Mouse (Mus musculus): ENCODE results near the gene Gsg1l.

Gsg1l gene

GRCm38 (mm10) chr7:125983902-125984841 lies 98.0 kb downstream of the Gsg1l start:
- DNase-seq (ENCODE audit: low spot score in 2 of 2) = no peak

GRCm38 (mm10) chr7:125979591-125979990 lies 102.6 kb downstream of the Gsg1l start:
- DNase-seq (ENCODE audit: low spot score in 2 of 2) = no peak

- DNase-seq (ENCODE audit: low spot score in 2 of 2) = no peak
These were observed 105.5 kb downstream of the Gsg1l start for GRCm38 (mm10) chr7:125976695-125977094.

GRCm38 (mm10) chr7:125975414-125975813 lies 106.8 kb downstream of the Gsg1l start:
- no peak for DNase-seq (ENCODE audit: low spot score in 2 of 2)

GRCm38 (mm10) chr7:125973874-125974273 lies 108.3 kb downstream of the Gsg1l start:
- DNase-seq (ENCODE audit: low spot score in 2 of 2) = no peak

GRCm38 (mm10) chr7:125972776-125973175 lies 109.4 kb downstream of the Gsg1l start:
- no peak for DNase-seq (ENCODE audit: low spot score in 2 of 2)

- DNase-seq (ENCODE audit: low spot score in 2 of 2) = no peak
These were observed 110.0 kb downstream of the Gsg1l start for GRCm38 (mm10) chr7:125972174-125972672.

- no peak for DNase-seq (ENCODE audit: low spot score in 2 of 2)
These were observed 113.1 kb downstream of the Gsg1l start for GRCm38 (mm10) chr7:125969076-125969475.

- no peak for DNase-seq (ENCODE audit: low spot score in 2 of 2)
These were observed 115.6 kb downstream of the Gsg1l start for GRCm38 (mm10) chr7:125966402-125967261.

- DNase-seq (ENCODE audit: low spot score in 2 of 2) = no peak
These were observed 118.1 kb downstream of the Gsg1l start for GRCm38 (mm10) chr7:125964087-125964607.

- DNase-seq (ENCODE audit: low spot score in 2 of 2) = peak in 1 of 2 experiments; percentile 4
These were observed 122.7 kb downstream of the Gsg1l start for GRCm38 (mm10) chr7:125959294-125960048.

GRCm38 (mm10) chr7:125958856-125959255 lies 123.4 kb downstream of the Gsg1l start:
- no peak for DNase-seq (ENCODE audit: low spot score in 2 of 2)

- DNase-seq (ENCODE audit: low spot score in 2 of 2) = no peak
These were observed 127.2 kb downstream of the Gsg1l start for GRCm38 (mm10) chr7:125954994-125955393.

GRCm38 (mm10) chr7:125954356-125954878 lies 127.8 kb downstream of the Gsg1l start:
- no peak for DNase-seq (ENCODE audit: low spot score in 2 of 2)

GRCm38 (mm10) chr7:125953844-125954243 lies 128.4 kb downstream of the Gsg1l start:
- no peak for DNase-seq (ENCODE audit: low spot score in 2 of 2)

GRCm38 (mm10) chr7:125951911-125952310 lies 130.3 kb downstream of the Gsg1l start:
- DNase-seq (ENCODE audit: low spot score in 2 of 2) = no peak

GRCm38 (mm10) chr7:125948973-125949372 lies 133.2 kb downstream of the Gsg1l start:
- DNase-seq (ENCODE audit: low spot score in 2 of 2) = no peak

- no peak for DNase-seq (ENCODE audit: low spot score in 2 of 2)
These were observed 136.3 kb downstream of the Gsg1l start for GRCm38 (mm10) chr7:125945915-125946314.

- DNase-seq (ENCODE audit: low spot score in 2 of 2) = no peak
These were observed 137.6 kb downstream of the Gsg1l start for GRCm38 (mm10) chr7:125944631-125945030.

GRCm38 (mm10) chr7:125943511-125943910 lies 138.7 kb downstream of the Gsg1l start:
- DNase-seq (ENCODE audit: low spot score in 2 of 2) = no peak

Measured in spleen, postnatal 14 days (tissue).